Mouse (Mus musculus): ENCODE data around the gene Arl10. TPM values are rescaled to one million over a fixed set of nuclear protein-coding genes. Genes with fewer than 3 reads are reported as not detected.

Arl10 gene
- polyA plus RNA-seq, 1 experiment, result 24.8 TPM

- Histone ChIP-seq H3K79me2 (ENCODE audit: control insufficient read depth, insufficient read depth) (peaks cover 19% of the 10 kb centered on the region), H3K36me3 (ENCODE audit: control insufficient read depth, insufficient read depth) (peaks cover 65% of the 10 kb centered on the region), H3ac (ENCODE audit: control insufficient read depth, insufficient read length, low read depth) (no peak overlapping the region), H3K79me3 (ENCODE audit: low read depth) (no peaks in the 10 kb centered on the region), H3K4me3 (ENCODE audit: insufficient read depth, poor library complexity, severe bottlenecking) (no peak overlapping the region), H3K27me3 (ENCODE audit: control insufficient read depth, insufficient read depth, insufficient read length) (no peaks in the 10 kb centered on the region)
- no peak for TF ChIP-seq USF1 (IDR thresholded peaks at IDR 0.05; ENCODE audit: low read depth)
- TF ChIP-seq MAX (IDR thresholded peaks at IDR 0.05), result no peak
- no peak for TF ChIP-seq CTCF (IDR thresholded peaks at IDR 0.05; ENCODE audit: control insufficient read depth, insufficient read depth, insufficient read length)
- no peak for TF ChIP-seq MYOD1 (IDR thresholded peaks at IDR 0.05; ENCODE audit: control insufficient read depth, insufficient read length, low read depth)
- no peak for TF ChIP-seq MYOG (IDR thresholded peaks at IDR 0.05; ENCODE audit: control insufficient read depth, extremely low read depth, insufficient read length)
- TF ChIP-seq FOSL1 (IDR thresholded peaks at IDR 0.05; ENCODE audit: insufficient read depth, low read length, poor library complexity, severe bottlenecking), result no peak
- TF ChIP-seq CEBPB (IDR thresholded peaks at IDR 0.05; ENCODE audit: low read depth), result no peak
Measured at GRCm38 (mm10) chr13:54582860-54583259, 8.0 kb downstream of the Arl10 start.

GRCm38 (mm10) chr13:54585831-54586230 is 11.0 kb downstream of the Arl10 start:
- H3K36me3 ChIP-seq (ENCODE audit: control insufficient read depth, insufficient read depth), result peaks cover 74% of the 10 kb centered on the region
- no peak overlapping the region for H3K4me3 ChIP-seq (ENCODE audit: insufficient read depth, poor library complexity, severe bottlenecking)
- peaks cover 47% of the 10 kb centered on the region for H3K79me2 ChIP-seq (ENCODE audit: control insufficient read depth, insufficient read depth)
- peaks cover 17% of the 10 kb centered on the region for H3K79me3 ChIP-seq (ENCODE audit: low read depth)
- H3K27me3 ChIP-seq (ENCODE audit: control insufficient read depth, insufficient read depth, insufficient read length), result no peaks in the 10 kb centered on the region
- H3ac ChIP-seq (ENCODE audit: control insufficient read depth, insufficient read length, low read depth), result no peak overlapping the region
- TF ChIP-seq MYOD1 (IDR thresholded peaks at IDR 0.05; ENCODE audit: control insufficient read depth, insufficient read length, low read depth), result no peak
- TF ChIP-seq CEBPB (IDR thresholded peaks at IDR 0.05; ENCODE audit: low read depth), result no peak
- no peak for TF ChIP-seq FOSL1 (IDR thresholded peaks at IDR 0.05; ENCODE audit: insufficient read depth, low read length, poor library complexity, severe bottlenecking)
- TF ChIP-seq MAX (IDR thresholded peaks at IDR 0.05), result no peak
- TF ChIP-seq USF1 (IDR thresholded peaks at IDR 0.05; ENCODE audit: low read depth), result no peak

DNA sequence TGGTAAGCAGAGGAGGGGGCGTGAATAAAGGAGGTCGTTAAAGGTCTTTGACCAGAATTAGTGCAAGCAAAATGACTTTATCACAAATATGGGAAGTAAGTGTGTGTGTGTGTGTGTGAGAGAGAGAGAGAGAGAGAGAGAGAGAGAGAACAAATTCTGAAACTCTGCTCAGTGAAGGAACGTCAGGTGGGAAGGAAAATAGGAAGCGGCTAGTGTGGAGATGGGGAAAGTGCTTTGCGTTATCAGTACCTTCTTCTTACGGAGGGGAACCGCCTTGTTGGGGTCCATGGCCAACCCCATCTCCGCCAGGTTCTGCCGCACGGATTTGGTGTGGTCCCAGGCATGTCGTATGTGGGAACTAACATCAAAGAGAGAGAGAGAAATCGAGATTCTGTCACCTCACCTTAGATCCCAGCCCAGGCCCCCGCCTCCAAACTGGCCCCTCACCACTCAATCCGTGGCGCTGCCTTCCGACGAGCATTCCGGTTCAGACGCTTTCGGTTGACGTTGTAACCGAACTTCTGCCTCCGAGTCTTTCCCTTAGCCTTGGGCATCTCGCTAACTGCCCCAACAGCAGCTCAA is 14.7 kb downstream of the Arl10 start:
- Histone ChIP-seq H3K4me3 (ENCODE audit: insufficient read depth, poor library complexity, severe bottlenecking) (peak overlapping the region; percentile 79), H3ac (ENCODE audit: control insufficient read depth, insufficient read length, low read depth) (peak overlapping the region; percentile 74), H3K27me3 (ENCODE audit: control insufficient read depth, insufficient read depth, insufficient read length) (no peaks in the 10 kb centered on the region), H3K79me3 (ENCODE audit: low read depth) (peaks cover 21% of the 10 kb centered on the region), H3K36me3 (ENCODE audit: control insufficient read depth, insufficient read depth) (peaks cover 42% of the 10 kb centered on the region), H3K79me2 (ENCODE audit: control insufficient read depth, insufficient read depth) (peaks cover 72% of the 10 kb centered on the region)
- TF ChIP-seq MYOD1 (IDR thresholded peaks at IDR 0.05; ENCODE audit: control insufficient read depth, insufficient read length, low read depth), result no peak
- no peak for TF ChIP-seq MAX (IDR thresholded peaks at IDR 0.05)
- TF ChIP-seq MYOG (IDR thresholded peaks at IDR 0.05; ENCODE audit: control insufficient read depth, extremely low read depth, insufficient read length), result no peak
- no peak for TF ChIP-seq USF1 (IDR thresholded peaks at IDR 0.05; ENCODE audit: low read depth)
- no peak for TF ChIP-seq CTCF (IDR thresholded peaks at IDR 0.05; ENCODE audit: control insufficient read depth, insufficient read depth, insufficient read length)
- TF ChIP-seq CEBPB (IDR thresholded peaks at IDR 0.05; ENCODE audit: low read depth), result no peak
- no peak for TF ChIP-seq FOSL1 (IDR thresholded peaks at IDR 0.05; ENCODE audit: insufficient read depth, low read length, poor library complexity, severe bottlenecking)

- H3K79me2 ChIP-seq (ENCODE audit: control insufficient read depth, insufficient read depth), result peaks cover 72% of the 10 kb centered on the region
- peaks cover 21% of the 10 kb centered on the region for H3K79me3 ChIP-seq (ENCODE audit: low read depth)
- peak within 1 kb of the TSS; percentile 100 for H3ac ChIP-seq (ENCODE audit: control insufficient read depth, insufficient read length, low read depth)
- peaks cover 35% of the 10 kb centered on the region for H3K36me3 ChIP-seq (ENCODE audit: control insufficient read depth, insufficient read depth)
- peak within 1 kb of the TSS; percentile 79 for H3K4me3 ChIP-seq (ENCODE audit: insufficient read depth, poor library complexity, severe bottlenecking)
- TF ChIP-seq CTCF (IDR thresholded peaks at IDR 0.05; ENCODE audit: control insufficient read depth, insufficient read depth, insufficient read length) (no peak), CEBPB (IDR thresholded peaks at IDR 0.05; ENCODE audit: low read depth) (peak; percentile 16), FOSL1 (IDR thresholded peaks at IDR 0.05; ENCODE audit: insufficient read depth, low read length, poor library complexity, severe bottlenecking) (no peak), MAX (IDR thresholded peaks at IDR 0.05) (peak; percentile 90)
- H3K27me3 ChIP-seq (ENCODE audit: control insufficient read depth, insufficient read depth, insufficient read length), result no peaks in the 10 kb centered on the region
Measured at GRCm38 (mm10) chr13:54589996-54590951, 15.5 kb downstream of the Arl10 start, which contains the start of the genes Nop16 and Higd2a. Gene Nop16, minus strand, starts transcription at chr13:54590090. Gene Higd2a, plus strand, starts transcription at chr13:54590207.

DNA sequence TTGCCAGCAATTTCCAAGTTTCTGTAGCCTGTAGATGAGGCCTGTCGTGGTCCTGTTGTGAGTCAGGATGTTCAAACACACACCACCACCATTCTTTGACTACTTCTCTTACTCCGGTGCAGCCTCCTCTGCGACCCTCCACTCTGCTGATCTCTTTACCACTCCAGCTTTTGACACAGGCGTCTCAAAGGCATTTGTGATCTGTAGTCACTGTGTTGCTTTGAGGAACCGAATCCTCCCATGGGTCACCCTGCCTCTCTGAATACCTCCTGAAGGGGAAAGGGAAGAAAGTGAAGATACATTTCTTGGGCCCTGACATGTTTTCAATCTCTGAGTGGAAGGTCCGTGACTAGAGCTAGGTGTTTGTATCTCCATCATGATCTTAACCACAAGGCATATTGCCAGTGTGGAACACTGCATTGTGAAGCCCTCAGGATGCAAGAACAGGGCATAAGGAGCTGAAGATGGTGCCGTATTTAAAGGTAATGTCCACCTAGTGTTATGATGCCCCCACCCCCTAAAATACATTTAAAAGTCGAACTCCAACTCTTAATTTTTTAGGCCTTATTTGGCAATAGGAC is 17.1 kb downstream of the Arl10 start:
- Histone ChIP-seq H3K36me3 (ENCODE audit: control insufficient read depth, insufficient read depth) (peaks cover 19% of the 10 kb centered on the region), H3K79me2 (ENCODE audit: control insufficient read depth, insufficient read depth) (peaks cover 64% of the 10 kb centered on the region), H3K27me3 (ENCODE audit: control insufficient read depth, insufficient read depth, insufficient read length) (no peaks in the 10 kb centered on the region), H3K79me3 (ENCODE audit: low read depth) (peaks cover 21% of the 10 kb centered on the region), H3K4me3 (ENCODE audit: insufficient read depth, poor library complexity, severe bottlenecking) (no peak overlapping the region), H3ac (ENCODE audit: control insufficient read depth, insufficient read length, low read depth) (no peak overlapping the region)
- no peak for TF ChIP-seq CTCF (IDR thresholded peaks at IDR 0.05; ENCODE audit: control insufficient read depth, insufficient read depth, insufficient read length)
- no peak for TF ChIP-seq MYOD1 (IDR thresholded peaks at IDR 0.05; ENCODE audit: control insufficient read depth, insufficient read length, low read depth)
- no peak for TF ChIP-seq USF1 (IDR thresholded peaks at IDR 0.05; ENCODE audit: low read depth)
- TF ChIP-seq MAX (IDR thresholded peaks at IDR 0.05), result no peak
- TF ChIP-seq CEBPB (IDR thresholded peaks at IDR 0.05; ENCODE audit: low read depth), result no peak
- TF ChIP-seq FOSL1 (IDR thresholded peaks at IDR 0.05; ENCODE audit: insufficient read depth, low read length, poor library complexity, severe bottlenecking), result no peak
- TF ChIP-seq MYOG (IDR thresholded peaks at IDR 0.05; ENCODE audit: control insufficient read depth, extremely low read depth, insufficient read length), result no peak

Data from C2C12 (cell line).